In genomic region chr8:70452196-70452966, GRCm38 (mm10) we compare ENCODE assay signal across 16 mouse cellular contexts. TPM values are rescaled to one million over a fixed set of nuclear protein-coding genes. Genes with fewer than 3 reads are reported as not detected.
DNase-seq lines count a peak whose midpoint lies in the region; ATAC-seq and TF ChIP-seq lines count a peak whose summit lies in the region.
"Had no signal": no experiment of that assay in that cellular context is flagged by ENCODE, and none has a peak within 500 bp of the region (broad histone marks: within the 10 kb centered on the region; RNA-seq: fewer than 3 reads in every experiment).

No protein-coding gene starts in this region.

- 0 out of 2 replicates have a peak overlapping the region, but pooled peaks have one; percentile 70 for H3K9ac ChIP-seq in heart, embryonic 13.5 days
- no peak overlapping the region for H3K9ac ChIP-seq in liver, embryonic 16.5 days (ENCODE audit: low read depth, low read length)
- H3K9ac ChIP-seq in liver, embryonic 11.5 days (ENCODE audit: low read depth, low read length) = no peak overlapping the region
- no peak overlapping the region for H3K9ac ChIP-seq in intestine, embryonic 16.5 days (ENCODE audit: low read depth, low read length)
- H3K9ac ChIP-seq: embryonic facial prominence, embryonic 15.5 days; lung, embryonic 15.5 days had no signal

- H3K9me3 ChIP-seq in heart, embryonic 13.5 days = no peaks in the 10 kb centered on the region
- H3K9me3 ChIP-seq in liver, embryonic 16.5 days (replicated peaks; ENCODE audit: control insufficient read depth, low read length) = no peaks in the 10 kb centered on the region
- H3K9me3 ChIP-seq in liver, embryonic 11.5 days (ENCODE audit: control insufficient read depth, low read length) = no peaks in the 10 kb centered on the region
- H3K9me3 ChIP-seq in G1E (replicated peaks) = peaks cover 7% of the 10 kb centered on the region
- no peaks in the 10 kb centered on the region for H3K9me3 ChIP-seq in intestine, embryonic 16.5 days (ENCODE audit: control insufficient read depth, low read length)
- H3K9me3 ChIP-seq: embryonic facial prominence, embryonic 15.5 days; limb, embryonic 12.5 days; lung, embryonic 15.5 days had no signal

- TF ChIP-seq CTCF in G1E (IDR thresholded peaks at IDR 0.05; ENCODE audit: low read depth, low read length) = no peak

- peaks cover 30% of the 10 kb centered on the region for H3K36me3 ChIP-seq in heart, embryonic 13.5 days
- H3K36me3 ChIP-seq in liver, embryonic 16.5 days (ENCODE audit: control insufficient read depth, insufficient read depth) = peaks cover 5% of the 10 kb centered on the region
- peaks cover 10% of the 10 kb centered on the region; the same call in 1 of the 2 replicates for H3K36me3 ChIP-seq in liver, embryonic 11.5 days (ENCODE audit: control insufficient read depth, insufficient read depth, low read length)
- peaks cover 95% of the 10 kb centered on the region for H3K36me3 ChIP-seq in G1E (replicated peaks)
- peaks cover 19% of the 10 kb centered on the region; the same call in 1 of the 2 replicates for H3K36me3 ChIP-seq in intestine, embryonic 16.5 days (ENCODE audit: control insufficient read depth, insufficient read depth, low read length)

- WGBS in heart, embryonic 13.5 days = 38% methylated on average over 52 of the region's 52 CpGs
- WGBS in liver, embryonic 16.5 days (ENCODE audit: insufficient replicate concordance) = 69% methylated on average over 52 of the region's 52 CpGs
- WGBS in liver, embryonic 11.5 days = 36% methylated on average over 52 of the region's 52 CpGs
- 65% methylated on average over 52 of the region's 52 CpGs for WGBS in intestine, embryonic 16.5 days

- ATAC-seq in heart, embryonic 13.5 days (ENCODE audit: extremely low read depth, insufficient number of reproducible peaks, low FRiP score, low TSS enrichment) = no peak
- ATAC-seq in liver, embryonic 16.5 days (ENCODE audit: low read depth) = peak; percentile 5; the same call in 1 of the 2 replicates
- no peak for ATAC-seq in liver, embryonic 11.5 days (replicated peaks; ENCODE audit: low FRiP score)
- no peak for ATAC-seq in G1E (ENCODE audit: extremely low read depth, insufficient number of reproducible peaks, low FRiP score, poor library complexity, severe bottlenecking)
- 0 out of 2 replicates have a peak, but pooled peaks have one; percentile 29 for ATAC-seq in intestine, embryonic 16.5 days
- no peak for ATAC-seq in megakaryocyte-erythroid progenitor cell, adult 5-6 weeks (replicated peaks; ENCODE audit: low FRiP score, low TSS enrichment, poor library complexity, severe bottlenecking)
- ATAC-seq: activated CD4-positive, CD25-positive, alpha-beta regulatory T cell, adult 4 months; inflammation-experienced regulatory T-cells, adult 6 months had no signal

- peaks cover 21% of the 10 kb centered on the region for H3K27me3 ChIP-seq in heart, embryonic 13.5 days (replicated peaks)
- no peaks in the 10 kb centered on the region for H3K27me3 ChIP-seq in liver, embryonic 16.5 days (ENCODE audit: control insufficient read depth, insufficient read depth, low read depth, low read length)
- peaks cover 25% of the 10 kb centered on the region for H3K27me3 ChIP-seq in liver, embryonic 11.5 days (replicated peaks; ENCODE audit: control insufficient read depth, insufficient read depth, low read length)
- H3K27me3 ChIP-seq in G1E (ENCODE audit: insufficient read depth, low read length) = peaks cover 5% of the 10 kb centered on the region; the same call in 1 of the 2 replicates
- no peaks in the 10 kb centered on the region for H3K27me3 ChIP-seq in intestine, embryonic 16.5 days (replicated peaks; ENCODE audit: control insufficient read depth, insufficient read depth, low read length)
- H3K27me3 ChIP-seq: embryonic facial prominence, embryonic 15.5 days; lung, embryonic 15.5 days had no signal

- H3K4me3 ChIP-seq in heart, embryonic 13.5 days = no peak overlapping the region
- H3K4me3 ChIP-seq in liver, embryonic 16.5 days (ENCODE audit: low read depth, low read length) = no peak overlapping the region
- H3K4me3 ChIP-seq in liver, embryonic 11.5 days (ENCODE audit: low read depth, low read length) = no peak overlapping the region
- peak overlapping the region; percentile 37 for H3K4me3 ChIP-seq in G1E (ENCODE audit: low read depth, low read length)
- no peak overlapping the region for H3K4me3 ChIP-seq in intestine, embryonic 16.5 days (ENCODE audit: low read length)
- H3K4me3 ChIP-seq: embryonic facial prominence, embryonic 15.5 days; limb, embryonic 12.5 days; lung, embryonic 15.5 days had no signal

- no peak overlapping the region for H3K27ac ChIP-seq in heart, embryonic 13.5 days (replicated peaks)
- no peak overlapping the region for H3K27ac ChIP-seq in liver, embryonic 16.5 days (ENCODE audit: low read length)
- H3K27ac ChIP-seq in liver, embryonic 11.5 days (ENCODE audit: low read depth, low read length) = no peak overlapping the region
- H3K27ac ChIP-seq in intestine, embryonic 16.5 days (ENCODE audit: low read length) = no peak overlapping the region
- H3K27ac ChIP-seq: embryonic facial prominence, embryonic 15.5 days; limb, embryonic 12.5 days; lung, embryonic 15.5 days had no signal

- no peak for DNase-seq in heart, adult 9 months (ENCODE audit: low spot score in 2 of 2)
- no peak for DNase-seq in liver, embryonic 11.5 days (ENCODE audit: low spot score)
- DNase-seq in G1E (ENCODE audit: low spot score) = no peak
- DNase-seq: cerebellum, postnatal 25 days; gastrocnemius, postnatal 10 days; kidney, postnatal 4 days; thymus, postnatal 25 days had no signal

- peak overlapping the region; percentile 22 for H3K4me2 ChIP-seq in heart, embryonic 13.5 days
- H3K4me2 ChIP-seq in liver, embryonic 16.5 days (ENCODE audit: low read depth, low read length) = no peak overlapping the region
- H3K4me2 ChIP-seq in liver, embryonic 11.5 days = no peak overlapping the region
- H3K4me2 ChIP-seq in intestine, embryonic 16.5 days (ENCODE audit: low read depth, low read length) = no peak overlapping the region
- H3K4me2 ChIP-seq: embryonic facial prominence, embryonic 15.5 days; limb, embryonic 12.5 days; lung, embryonic 15.5 days had no signal

- peaks cover 53% of the 10 kb centered on the region for H3K4me1 ChIP-seq in heart, embryonic 13.5 days
- no peaks in the 10 kb centered on the region; the same call in 1 of the 2 replicates for H3K4me1 ChIP-seq in liver, embryonic 16.5 days (ENCODE audit: control insufficient read depth, low read depth, low read length)
- H3K4me1 ChIP-seq in liver, embryonic 11.5 days (replicated peaks; ENCODE audit: control insufficient read depth, insufficient read depth, low read length) = peaks cover 10% of the 10 kb centered on the region
- peaks cover 77% of the 10 kb centered on the region for H3K4me1 ChIP-seq in G1E (ENCODE audit: insufficient read depth, low read depth, low read length)
- H3K4me1 ChIP-seq in intestine, embryonic 16.5 days (ENCODE audit: control insufficient read depth, insufficient read depth, low read length) = no peaks in the 10 kb centered on the region

RNA-seq across cellular contexts. Expression of gene Crtc1, which starts 13.0 kb away (rescaled TPM):
- polyA plus RNA-seq in heart, embryonic 13.5 days (2015; fragmentation: Nextera tagmentation; extraction: Ambion mirVana) = 9.7 and 12.4 TPM in 2 replicates
- 3.4 and 3.9 TPM in 2 replicates for polyA plus RNA-seq in liver, embryonic 16.5 days (2015; fragmentation: Nextera tagmentation; extraction: Ambion mirVana)
- 11.3 and 13.1 TPM in 2 replicates for polyA plus RNA-seq in liver, embryonic 11.5 days (2014; fragmentation: Nextera tagmentation; extraction: Ambion mirVana)
- total RNA-seq in G1E (2014; fragmentation: Nextera tagmentation) (15.3 and 17.9 TPM in 2 replicates), G1E (2017) (1.4 and 1.6 TPM in 2 replicates)
- 17.6 and 18.8 TPM in 2 replicates for polyA plus RNA-seq in G1E (2012)
- 12.9 and 16.4 TPM in 2 replicates for polyA plus RNA-seq in intestine, embryonic 16.5 days (2015; fragmentation: Nextera tagmentation; extraction: Ambion mirVana)
- total RNA-seq in megakaryocyte-erythroid progenitor cell, adult 5-6 weeks (2014; fragmentation: Nextera tagmentation) = 15.6 and 21.7 TPM in 2 replicates
- 1.1 and 1.3 TPM in 2 replicates for total RNA-seq in megakaryocyte-erythroid progenitor cell, adult 5-6 weeks (2017)

RNA-seq across cellular contexts. Expression of gene Klhl26, which starts 24.4 kb away (rescaled TPM):
- polyA plus RNA-seq in heart, embryonic 13.5 days (2015; fragmentation: Nextera tagmentation; extraction: Ambion mirVana) = 11.2 and 12.4 TPM in 2 replicates
- polyA plus RNA-seq in liver, embryonic 16.5 days (2015; fragmentation: Nextera tagmentation; extraction: Ambion mirVana) = 5.6 and 7.1 TPM in 2 replicates
- polyA plus RNA-seq in liver, embryonic 11.5 days (2014; fragmentation: Nextera tagmentation; extraction: Ambion mirVana) = 13.0 and 16.8 TPM in 2 replicates
- 23.6 and 23.8 TPM in 2 replicates for total RNA-seq in G1E (2014; fragmentation: Nextera tagmentation)
- 11.6 and 13.9 TPM in 2 replicates for total RNA-seq in G1E (2017)
- 10.8 and 12.8 TPM in 2 replicates for polyA plus RNA-seq in G1E (2012)
- 21.2 and 21.5 TPM in 2 replicates for polyA plus RNA-seq in intestine, embryonic 16.5 days (2015; fragmentation: Nextera tagmentation; extraction: Ambion mirVana)
- 8.4 and 9.5 TPM in 2 replicates for total RNA-seq in megakaryocyte-erythroid progenitor cell, adult 5-6 weeks (2014; fragmentation: Nextera tagmentation)
- total RNA-seq in megakaryocyte-erythroid progenitor cell, adult 5-6 weeks (2017) = 6.0 and 8.2 TPM in 2 replicates

RNA-seq across cellular contexts. Expression of gene Tmem59l, which starts 34.8 kb away (rescaled TPM):
- polyA plus RNA-seq in heart, embryonic 13.5 days (2015; fragmentation: Nextera tagmentation; extraction: Ambion mirVana) = 0.45 and 0.76 TPM in 2 replicates
- polyA plus RNA-seq in liver, embryonic 16.5 days (2015; fragmentation: Nextera tagmentation; extraction: Ambion mirVana) = not detected in 2 replicates
- 0.87 and 1.1 TPM in 2 replicates for polyA plus RNA-seq in liver, embryonic 11.5 days (2014; fragmentation: Nextera tagmentation; extraction: Ambion mirVana)
- not detected in 2 replicates for total RNA-seq in G1E (2014; fragmentation: Nextera tagmentation)
- total RNA-seq in G1E (2017) = 0.12 TPM in 1 of 2 replicates, not detected in the other
- polyA plus RNA-seq in G1E (2012) = 0.03 TPM in 1 of 2 replicates, not detected in the other
- 2.9 and 3.3 TPM in 2 replicates for polyA plus RNA-seq in intestine, embryonic 16.5 days (2015; fragmentation: Nextera tagmentation; extraction: Ambion mirVana)
- not detected in 2 replicates for total RNA-seq in megakaryocyte-erythroid progenitor cell, adult 5-6 weeks (2014; fragmentation: Nextera tagmentation)
- not detected in 2 replicates for total RNA-seq in megakaryocyte-erythroid progenitor cell, adult 5-6 weeks (2017)

RNA-seq across cellular contexts. Expression of gene Crlf1, which starts 40.6 kb away (rescaled TPM):
- polyA plus RNA-seq in heart, embryonic 13.5 days (2015; fragmentation: Nextera tagmentation; extraction: Ambion mirVana) = 3.7 and 5.5 TPM in 2 replicates
- polyA plus RNA-seq in liver, embryonic 16.5 days (2015; fragmentation: Nextera tagmentation; extraction: Ambion mirVana) = 0.83 and 1.3 TPM in 2 replicates
- polyA plus RNA-seq in liver, embryonic 11.5 days (2014; fragmentation: Nextera tagmentation; extraction: Ambion mirVana) = 3.8 and 5.4 TPM in 2 replicates
- not detected in 2 replicates for total RNA-seq in G1E (2014; fragmentation: Nextera tagmentation)
- not detected in 2 replicates for total RNA-seq in G1E (2017)
- not detected in 2 replicates for polyA plus RNA-seq in G1E (2012)
- 1.6 and 1.7 TPM in 2 replicates for polyA plus RNA-seq in intestine, embryonic 16.5 days (2015; fragmentation: Nextera tagmentation; extraction: Ambion mirVana)
- total RNA-seq in megakaryocyte-erythroid progenitor cell, adult 5-6 weeks (2014; fragmentation: Nextera tagmentation) = 0.30 and 2.3 TPM in 2 replicates
- not detected in 2 replicates for total RNA-seq in megakaryocyte-erythroid progenitor cell, adult 5-6 weeks (2017)
- polyA plus RNA-seq: activated CD4-positive, CD25-positive, alpha-beta regulatory T cell, adult 4 months; inflammation-experienced regulatory T-cells, adult 6 months had no signal

RNA-seq across cellular contexts. Expression of gene Rex1bd, which starts 54.2 kb away (rescaled TPM):
- 116 and 125 TPM in 2 replicates for polyA plus RNA-seq in heart, embryonic 13.5 days (2015; fragmentation: Nextera tagmentation; extraction: Ambion mirVana)
- polyA plus RNA-seq in liver, embryonic 16.5 days (2015; fragmentation: Nextera tagmentation; extraction: Ambion mirVana) = 53.7 and 55.6 TPM in 2 replicates
- polyA plus RNA-seq in liver, embryonic 11.5 days (2014; fragmentation: Nextera tagmentation; extraction: Ambion mirVana) = 113 and 120 TPM in 2 replicates
- total RNA-seq in G1E (2014; fragmentation: Nextera tagmentation) (43.6 and 44.2 TPM in 2 replicates), G1E (2017) (86.9 and 94.9 TPM in 2 replicates)
- polyA plus RNA-seq in G1E (2012) = 187 and 223 TPM in 2 replicates
- polyA plus RNA-seq in intestine, embryonic 16.5 days (2015; fragmentation: Nextera tagmentation; extraction: Ambion mirVana) = 130 and 137 TPM in 2 replicates
- 53.5 and 57.0 TPM in 2 replicates for total RNA-seq in megakaryocyte-erythroid progenitor cell, adult 5-6 weeks (2014; fragmentation: Nextera tagmentation)
- total RNA-seq in megakaryocyte-erythroid progenitor cell, adult 5-6 weeks (2017) = 25.8 and 48.7 TPM in 2 replicates

Comparison
In these comparisons a context has a peak if more than half of its experiments do, and no peak if none do; other contexts are left out.
1. ATAC-seq: peak in liver, embryonic 16.5 days (single experiment) and intestine, embryonic 16.5 days (single experiment); none in heart, embryonic 13.5 days (single experiment), liver, embryonic 11.5 days (single experiment), G1E (single experiment) and megakaryocyte-erythroid progenitor cell, adult 5-6 weeks (single experiment).